Mouse (Mus musculus) olfactory bulb, adult 2 months (tissue): ENCODE measurements around the gene Chrna1.

ENCODE experiments used
- CTCF ChIP-seq: fragments of 200-500 bp; IDR thresholded peaks from 2 replicates; pipeline ENCODE4 v1.5.1; 2012; ENCODE audit warnings: low read depth, mild to moderate bottlenecking, low read length, moderate library complexity; ENCODE audit not compliant: insufficient read depth
- POLR2A ChIP-seq: fragments of 200-500 bp; IDR thresholded peaks from 2 replicates; pipeline ENCODE4 v1.6.1; 2012; ENCODE audit warnings: mild to moderate bottlenecking, low read depth, low read length, moderate library complexity; ENCODE audit not compliant: insufficient read depth

DNA sequence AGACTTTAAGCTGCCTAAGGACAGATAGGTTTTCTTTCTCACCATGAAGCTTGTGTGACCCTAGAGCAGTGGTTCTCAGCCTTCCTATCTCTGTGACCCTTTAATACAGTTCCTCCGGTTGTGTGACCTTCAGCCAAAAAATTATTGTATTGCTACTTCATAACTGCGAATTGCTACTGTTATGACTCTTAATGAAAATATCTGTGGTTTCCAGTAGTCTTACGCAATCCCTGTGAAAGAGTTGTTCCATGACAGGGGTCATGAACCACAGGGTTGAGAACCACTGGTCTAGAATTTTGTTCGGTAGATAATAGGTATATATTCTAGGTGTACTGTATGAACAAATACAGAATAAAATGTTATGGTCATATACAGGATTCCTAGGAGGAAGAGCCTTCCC, 32.9 kb downstream of the Chrna1 start:
- no peak for TF ChIP-seq POLR2A
- no peak for TF ChIP-seq CTCF
